ENCODE assay signal across 12 mouse cellular contexts in the genomic region with DNA sequence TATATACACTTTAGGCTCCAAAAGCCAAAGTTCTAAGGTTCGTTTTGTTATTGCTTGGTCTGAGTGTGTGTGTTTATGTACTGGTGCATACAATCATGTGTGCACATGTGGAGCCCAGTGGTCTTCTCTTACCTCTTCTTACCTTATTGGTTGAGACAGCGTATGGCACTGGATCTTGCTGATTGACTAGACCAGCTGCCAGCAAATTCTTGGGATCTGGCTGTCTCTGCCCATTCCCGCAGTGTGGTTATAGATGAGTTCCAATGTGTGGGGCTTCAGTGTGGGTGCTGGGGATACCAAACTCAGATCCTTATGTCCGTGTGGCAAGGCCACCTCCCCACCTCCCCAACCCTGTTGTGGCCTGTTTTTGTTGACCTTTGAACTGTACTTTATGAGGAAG.
"Had no signal": no experiment of that assay in that cellular context is flagged by ENCODE, and none has a peak within 500 bp of the region (broad histone marks: within the 10 kb centered on the region; RNA-seq: fewer than 3 reads in every experiment).

No protein-coding gene starts in this region.

- H3K36me3 ChIP-seq: hindbrain, embryonic 15.5 days; limb, embryonic 12.5 days; limb, embryonic 15.5 days; lung, embryonic 15.5 days; midbrain, embryonic 15.5 days had no signal

- H3K4me2 ChIP-seq: hindbrain, embryonic 15.5 days; limb, embryonic 12.5 days; limb, embryonic 15.5 days; lung, embryonic 15.5 days; midbrain, embryonic 11.5 days; midbrain, embryonic 15.5 days had no signal

- H3K27me3 ChIP-seq: hindbrain, embryonic 15.5 days; limb, embryonic 15.5 days; lung, embryonic 15.5 days; midbrain, embryonic 15.5 days had no signal

- H3K27ac ChIP-seq: hindbrain, embryonic 15.5 days; limb, embryonic 12.5 days; limb, embryonic 15.5 days; liver, embryonic 14.5 days; lung, embryonic 15.5 days; midbrain, embryonic 15.5 days had no signal

- H3K9ac ChIP-seq: hindbrain, embryonic 15.5 days; limb, embryonic 12.5 days; limb, embryonic 15.5 days; liver, embryonic 14.5 days; lung, embryonic 15.5 days; midbrain, embryonic 15.5 days had no signal

- H3K4me1 ChIP-seq: hindbrain, embryonic 15.5 days; limb, embryonic 12.5 days; limb, embryonic 15.5 days; lung, embryonic 15.5 days had no signal

- H3K4me3 ChIP-seq: hindbrain, embryonic 15.5 days; limb, embryonic 12.5 days; limb, embryonic 15.5 days; lung, embryonic 15.5 days; midbrain, embryonic 15.5 days had no signal

- H3K9me3 ChIP-seq: hindbrain, embryonic 15.5 days had no signal

- DNase-seq: left cerebral cortex, postnatal 4 days; lung, adult 18-20 months; lung, postnatal 10 days; lung, postnatal 4 days; thymus, postnatal 25 days had no signal
